Mouse (Mus musculus) urinary bladder, adult 2 months (tissue): Measurements from ENCODE around the gene Chpf. TPM values are rescaled to one million over a fixed set of nuclear protein-coding genes. Genes with fewer than 3 reads are reported as not detected.

Experiments used
- DNase-seq: peaks from one replicate; pipeline ENCODE4 v3.0.0; 2022; ENCODE audit warnings: low spot score
- polyA plus RNA-seq: library from polyadenylated mRNA; depleted of rRNA; stranded (reverse); fragments of >200 nt; gene quantifications from 2 replicates; pipeline ENCODE4 v1.2.3, GENCODE M21; 2012; rRNA removed

Gene Chpf
- 65.0 and 69.4 TPM in 2 replicates for polyA plus RNA-seq

GRCm38 (mm10) chr1:75478916-75479634 is at the start of gene Chpf, which contains the start of gene Tmem198:
Gene Chpf, minus strand, starts transcription at chr1:75479307.
Gene Tmem198, plus strand, starts transcription at chr1:75479532.
- DNase-seq, result peak; percentile 88

DNA sequence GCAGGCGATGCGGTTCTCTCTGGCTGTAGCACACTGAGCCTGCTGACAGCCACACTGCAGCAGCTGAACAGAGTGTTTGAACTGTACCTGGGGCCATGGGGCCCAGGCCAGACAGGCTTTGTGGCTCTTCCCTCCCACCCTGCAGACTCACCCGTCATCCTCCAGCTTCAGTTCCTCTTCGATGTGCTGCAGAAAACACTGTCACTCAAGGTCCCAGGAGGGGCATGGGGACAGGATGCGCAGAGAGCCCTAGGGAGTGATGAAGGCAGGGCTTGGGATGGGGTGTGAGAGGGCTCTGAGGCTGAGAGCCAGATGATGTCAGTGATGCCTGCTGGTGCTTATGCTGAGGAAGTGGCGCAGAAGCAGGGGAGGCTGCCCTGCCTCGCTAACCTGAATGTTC is 45.6 kb upstream of the Chpf start:
- DNase-seq, result no peak

DNA sequence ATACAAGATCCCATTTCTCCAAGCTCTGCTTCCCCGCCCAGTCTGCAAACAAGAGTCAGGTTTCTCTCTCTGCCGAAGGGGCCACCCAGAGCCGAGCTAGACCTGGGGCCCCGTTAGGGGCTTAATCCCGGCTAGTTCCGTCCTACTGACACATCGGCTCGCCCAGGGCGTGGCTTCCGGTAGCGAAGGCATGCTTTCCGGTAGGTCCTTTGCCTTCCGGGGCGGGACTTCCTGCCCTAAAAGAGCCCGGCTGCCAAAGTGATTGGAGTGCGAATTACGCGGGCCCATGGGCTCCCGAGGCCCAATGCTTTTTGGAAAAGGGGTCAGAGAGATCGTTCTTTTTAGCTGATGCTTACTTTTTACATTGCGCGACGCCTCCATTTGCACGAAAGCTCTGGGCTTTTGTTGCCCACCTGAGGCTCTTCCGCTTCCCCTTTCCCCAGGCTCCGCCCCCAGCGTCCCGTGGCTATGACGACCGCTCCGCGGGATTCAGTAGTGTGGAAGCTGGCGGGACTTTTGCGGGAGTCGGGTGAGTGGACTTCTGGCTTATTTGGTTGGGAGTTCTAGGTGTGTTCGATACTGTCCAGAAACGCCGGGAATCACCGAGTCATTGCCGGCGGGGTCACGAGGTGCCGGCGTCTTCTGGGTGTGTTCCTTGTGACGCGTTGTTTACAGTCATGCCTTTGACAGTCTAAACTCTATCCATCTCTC is 42.4 kb upstream of the Chpf start, which contains the start of gene Stk11ip:
Gene Stk11ip (plus strand): TSS at position 209 of the 711 bp plus-strand sequence.
- DNase-seq, result peak; percentile 82

GRCm38 (mm10) chr1:75519576-75519975 is 40.5 kb upstream of the Chpf start:
- no peak for DNase-seq

DNA sequence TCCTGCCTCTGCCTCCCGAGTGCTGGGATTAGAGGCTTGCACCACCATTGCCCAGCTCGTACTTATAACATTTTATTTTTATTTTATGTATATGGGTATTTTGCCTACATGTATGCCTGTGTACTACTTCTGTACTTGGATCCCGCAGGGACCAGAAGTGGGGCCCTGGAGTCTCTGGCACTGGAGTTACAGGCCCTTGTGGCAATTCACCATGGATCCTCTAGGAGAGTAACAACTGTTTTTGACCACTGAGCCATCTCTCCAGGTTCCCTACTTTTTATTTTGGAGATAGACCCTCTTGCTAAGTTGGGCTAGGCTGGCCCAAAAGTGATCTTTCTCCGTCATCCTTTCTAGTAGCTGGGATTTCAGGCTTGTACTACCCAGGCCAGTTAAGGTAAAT is 39.3 kb upstream of the Chpf start:
- no peak for DNase-seq

GRCm38 (mm10) chr1:75517984-75518383 is 38.9 kb upstream of the Chpf start:
- no peak for DNase-seq

- DNase-seq, result no peak
Observed at GRCm38 (mm10) chr1:75516703-75517380, 37.7 kb upstream of the Chpf start.

- DNase-seq, result no peak
Observed at GRCm38 (mm10) chr1:75512550-75512949, 33.4 kb upstream of the Chpf start.

DNA sequence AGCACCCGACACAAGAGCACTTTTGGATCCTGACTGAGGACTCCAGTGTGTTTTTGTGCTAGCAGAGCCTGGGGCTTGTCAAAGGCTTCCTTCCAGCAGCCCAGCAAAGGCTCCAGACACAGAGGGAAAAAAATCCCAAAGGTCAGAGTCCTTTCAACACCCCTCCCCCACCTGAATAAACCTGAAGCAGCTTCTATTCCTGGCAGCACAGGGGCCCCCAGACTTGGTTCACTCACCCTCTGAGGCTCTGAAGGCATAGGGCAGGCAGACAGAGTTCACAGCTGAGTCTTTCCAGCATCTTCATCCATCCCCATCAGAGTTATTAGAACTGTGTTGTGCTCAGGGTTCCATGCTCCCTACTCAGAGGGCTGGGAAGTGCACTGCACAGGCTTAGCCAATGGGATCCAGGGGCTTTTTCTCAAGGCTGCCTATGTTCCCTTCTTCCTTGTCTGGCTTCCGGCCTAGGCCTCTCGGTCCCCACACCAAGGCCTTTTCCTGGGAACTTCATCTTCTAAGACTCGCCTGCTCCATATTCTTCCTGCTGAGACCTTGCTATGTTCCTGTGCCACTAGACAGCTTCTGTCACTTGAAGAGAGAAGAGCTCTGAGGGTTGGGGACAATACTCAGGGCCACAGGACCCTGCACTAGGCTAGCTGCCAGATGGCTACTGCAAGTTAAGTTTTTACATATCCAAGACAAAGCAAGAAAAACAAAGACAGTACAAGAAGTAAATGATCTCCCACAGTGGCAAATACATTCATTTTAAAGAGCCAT is 32.5 kb upstream of the Chpf start:
- no peak for DNase-seq

DNA sequence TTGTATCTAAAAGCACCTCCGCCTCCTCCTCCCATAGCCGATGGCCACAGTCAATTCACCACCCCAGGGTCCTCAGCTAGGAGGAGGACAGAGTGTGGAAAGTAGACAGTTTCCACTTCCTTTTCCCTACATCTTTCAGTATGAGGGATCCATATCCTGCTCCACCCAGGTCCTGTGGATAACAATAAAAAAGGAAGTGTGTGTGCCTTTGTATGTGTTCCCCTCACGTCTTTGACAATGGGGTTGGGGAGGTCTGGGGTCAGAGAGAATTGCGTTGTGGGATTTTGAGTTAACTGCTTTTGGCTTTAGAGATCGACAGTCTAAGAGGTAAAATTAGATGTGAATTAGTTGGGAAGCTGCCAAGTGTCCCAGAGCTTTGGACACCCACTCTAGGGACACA is 31.0 kb upstream of the Chpf start:
- no peak for DNase-seq

DNA sequence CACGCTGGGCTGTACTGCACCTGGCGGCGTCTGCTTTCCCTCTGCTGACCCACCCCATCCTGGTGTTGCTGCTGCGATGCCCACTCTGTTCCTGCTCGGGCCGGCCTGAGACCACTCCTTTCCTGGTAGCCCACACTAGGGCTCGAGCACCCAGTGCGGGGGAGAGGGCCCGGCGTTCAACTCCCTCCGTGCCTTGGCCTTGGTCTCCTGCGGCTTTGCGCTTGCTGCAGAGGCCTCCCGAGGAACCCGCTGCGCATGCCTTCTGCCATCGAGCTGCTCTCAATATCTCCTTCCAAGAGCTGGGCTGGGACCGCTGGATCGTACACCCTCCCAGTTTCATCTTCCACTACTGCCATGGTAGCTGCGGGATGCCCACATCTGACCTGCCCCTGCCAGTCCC is 30.5 kb upstream of the Chpf start:
- DNase-seq, result no peak

GRCm38 (mm10) chr1:75507006-75507405 is 27.9 kb upstream of the Chpf start, which contains the start of gene Inha:
Gene Inha, plus strand, starts transcription at chr1:75507077.
- no peak for DNase-seq

DNA sequence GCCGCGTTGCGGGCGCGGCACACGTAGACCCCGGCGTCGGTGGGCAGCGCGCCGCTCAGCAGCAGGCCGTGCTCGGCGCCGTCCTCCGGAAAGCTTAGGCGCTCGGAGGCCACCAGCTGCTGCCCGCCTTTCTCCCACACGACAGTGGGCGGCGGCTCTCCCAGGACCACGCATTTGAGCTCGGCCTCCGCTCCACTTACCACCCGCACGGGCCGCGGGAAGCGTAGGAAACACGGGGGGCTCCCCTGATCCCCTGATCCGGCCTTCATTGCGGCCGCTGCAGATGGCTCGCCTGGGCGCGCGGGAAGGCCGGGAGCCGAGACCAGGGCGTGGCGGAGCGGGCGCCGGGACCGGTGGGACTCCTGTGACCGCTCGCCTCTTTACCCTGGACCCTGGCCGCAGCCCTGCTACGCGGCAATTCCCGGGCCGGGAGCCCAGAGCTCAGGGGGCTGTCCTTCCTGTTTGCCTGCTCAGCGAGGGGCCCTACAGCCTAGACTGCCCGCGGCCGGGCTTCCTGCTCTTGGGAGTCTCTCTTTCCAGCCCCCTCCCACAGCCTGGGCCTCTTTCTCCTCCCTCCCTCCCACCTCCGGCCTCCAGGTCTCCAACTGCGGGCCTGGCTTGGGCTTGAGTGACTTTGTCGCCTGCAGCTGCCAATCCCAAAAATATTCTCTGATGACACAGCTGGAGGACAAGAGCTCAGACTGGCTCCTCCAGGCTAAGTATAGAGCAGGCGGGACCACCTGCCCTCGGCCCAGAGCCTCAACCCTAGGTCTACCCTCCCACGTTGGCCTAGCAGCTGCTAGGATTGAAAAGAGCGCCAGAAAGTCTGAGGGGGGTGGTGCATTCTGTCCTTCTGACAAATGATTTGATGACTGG is 27.1 kb upstream of the Chpf start, which contains the start of gene Obsl1:
Gene Obsl1 (minus strand): TSS at position 497 of the 876 bp plus-strand sequence.
- DNase-seq, result no peak

- DNase-seq, result peak; percentile 53
Observed at GRCm38 (mm10) chr1:75505159-75505955, 26.2 kb upstream of the Chpf start.

DNA sequence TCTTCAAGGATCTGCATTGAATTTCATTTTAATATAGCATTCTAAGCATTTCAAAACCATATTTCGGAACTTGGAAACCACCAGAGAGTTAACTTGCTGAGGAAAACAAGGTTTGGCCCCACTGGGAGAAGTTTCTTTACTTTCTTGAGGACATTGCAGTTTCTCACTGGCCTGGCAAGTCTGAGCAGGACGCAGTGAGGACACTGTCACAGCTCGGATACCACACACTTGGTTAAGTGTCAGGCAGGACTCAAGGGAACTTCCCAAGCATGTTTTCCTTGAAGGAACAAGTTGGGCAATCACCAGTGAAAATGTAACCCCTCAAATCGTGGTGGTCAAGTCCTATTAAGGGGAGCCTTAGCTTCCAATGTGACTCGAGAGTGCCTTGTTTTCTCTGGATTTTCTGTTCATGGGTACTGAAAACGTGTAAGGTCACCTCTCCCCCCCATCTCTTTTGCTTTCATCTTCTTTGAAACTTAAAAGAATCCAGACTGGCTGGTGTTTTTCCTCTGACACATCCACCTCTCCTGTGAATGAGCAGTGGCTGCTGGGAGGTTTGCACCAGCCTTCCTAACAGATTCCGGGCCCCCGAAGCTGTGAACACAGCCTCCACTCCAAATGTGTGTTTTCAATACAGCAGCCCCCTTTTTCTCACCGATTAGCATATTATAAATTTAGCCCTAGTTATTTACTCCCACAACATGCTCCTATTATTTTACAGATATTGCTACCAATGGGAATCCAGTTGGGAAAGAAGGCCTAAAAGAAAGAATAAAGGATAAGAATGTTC is 25.3 kb upstream of the Chpf start:
- no peak for DNase-seq

DNA sequence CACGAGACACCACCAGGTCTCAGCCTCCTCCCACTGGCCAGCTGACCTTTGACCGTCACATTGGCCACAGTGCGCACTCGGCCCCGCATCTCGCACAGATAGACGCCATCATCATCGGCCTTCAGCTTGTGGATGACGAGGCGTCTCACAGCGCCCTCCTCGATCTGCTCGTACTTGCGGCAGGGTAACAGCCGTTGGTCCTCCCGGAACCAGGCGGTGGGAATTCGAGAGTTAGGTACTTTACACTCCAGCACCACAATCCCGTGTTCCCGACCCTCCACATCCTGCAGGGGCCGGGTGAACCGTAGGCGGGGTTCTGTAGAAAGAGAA is 24.5 kb upstream of the Chpf start:
- no peak for DNase-seq

GRCm38 (mm10) chr1:75502945-75503650 is 24.0 kb upstream of the Chpf start:
- no peak for DNase-seq

- no peak for DNase-seq
Observed at GRCm38 (mm10) chr1:75501905-75502304, 22.8 kb upstream of the Chpf start.
